Mouse (Mus musculus) liver, embryonic 11.5 days (tissue): ENCODE measurements around the gene Surf2. TPM values are rescaled to one million over a fixed set of nuclear protein-coding genes. Genes with fewer than 3 reads are reported as not detected.

Experiments used
- ATAC-seq: fragments of 200-750 bp; cut with Nextera tagmentation; replicated peaks from 2 replicates; pipeline ENCODE4 v1.8.0; 2017; ENCODE audit warnings: moderate number of reproducible peaks, mild to moderate bottlenecking, moderate TSS enrichment, moderate library complexity; ENCODE audit not compliant: low FRiP score
- DNase-seq: peaks from one replicate; pipeline ENCODE4 v3.0.0-alpha.2; 2017; ENCODE audit warnings: low spot score
- H3K27ac ChIP-seq: fragments of 300-500 bp; sonication (generic); 2 replicates; pipeline ENCODE4 v1.5.1; 2014; ENCODE audit warnings: mild to moderate bottlenecking, low read depth, low read length, control low read depth
- H3K27me3 ChIP-seq: fragments of 300-500 bp; sonication (generic); replicated peaks from 2 replicates; pipeline ENCODE4 v1.6.1; 2014; ENCODE audit warnings: low read length, mixed read lengths; ENCODE audit not compliant: control insufficient read depth, insufficient read depth
- H3K36me3 ChIP-seq: fragments of 300-500 bp; sonication (generic); 2 replicates; pipeline ENCODE4 v1.6.1; 2014; ENCODE audit warnings: mild to moderate bottlenecking, low read length, moderate library complexity, mixed read lengths; ENCODE audit not compliant: control insufficient read depth, insufficient read depth
- H3K4me1 ChIP-seq: fragments of 300-500 bp; sonication (generic); replicated peaks from 2 replicates; pipeline ENCODE4 v1.6.1; 2014; ENCODE audit warnings: low read length, mixed read lengths; ENCODE audit not compliant: control insufficient read depth, insufficient read depth
- H3K4me2 ChIP-seq: fragments of 300-500 bp; sonication (generic); 2 replicates; pipeline ENCODE4 v1.6.1; 2014; ENCODE audit warnings: mild to moderate bottlenecking, control low read depth, moderate library complexity
- H3K4me3 ChIP-seq: fragments of 300-500 bp; sonication (generic); 2 replicates; pipeline ENCODE4 v1.5.1; 2014; ENCODE audit warnings: low read depth, low read length, control low read depth
- H3K9ac ChIP-seq: fragments of 300-500 bp; sonication (generic); 2 replicates; pipeline ENCODE4 v1.6.1; 2014; ENCODE audit warnings: low read depth, low read length, control low read depth
- H3K9me3 ChIP-seq: fragments of 300-500 bp; sonication (generic); 2 replicates; pipeline ENCODE4 v1.6.1; 2016; ENCODE audit warnings: low read length, inconsistent platforms, mixed read lengths; ENCODE audit not compliant: control insufficient read depth
- WGBS: fragments of 180-500 bp; shearing (Covaris S2); extraction: QIAGEN DNeasy Blood & Tissue Kit; methylation state at CpG from one replicate; pipeline ENCODE4 v1.1.7; 2014; 5-methylcytosine and 5-hydroxymethylcytosine counted together
- polyA plus RNA-seq: library from polyadenylated mRNA; unstranded; fragments of >200 nt; fragmentation: Nextera tagmentation; extraction: Ambion mirVana; gene quantifications from 2 replicates; pipeline ENCODE4 v1.2.1, GENCODE M21; 2014

The Surf2 gene
- polyA plus RNA-seq, 1 experiment from 2014 or later = 64.7 TPM

- WGBS = under 1% methylated on average over 37 of the region's 37 CpGs
- Histone ChIP-seq H3K27ac (peak overlapping the region; percentile 81), H3K9ac (peak overlapping the region; percentile 87), H3K4me2 (peak overlapping the region; percentile 96), H3K27me3 (no peaks in the 10 kb centered on the region), H3K4me3 (peak overlapping the region; percentile 79), H3K9me3 (no peaks in the 10 kb centered on the region), H3K36me3 (peaks cover 38% of the 10 kb centered on the region), H3K4me1 (peaks cover 40% of the 10 kb centered on the region)
- no peak for DNase-seq
- peak; percentile 17 for ATAC-seq
These were observed 5.0 kb upstream of the Surf2 start for GRCm38 (mm10) chr2:26910994-26911765.

- ATAC-seq (no peak), DNase-seq (no peak)
- H3K9me3 ChIP-seq = no peaks in the 10 kb centered on the region
- H3K27me3 ChIP-seq = no peaks in the 10 kb centered on the region
- H3K4me1 ChIP-seq = peaks cover 46% of the 10 kb centered on the region
- peak overlapping the region; percentile 79 for H3K4me3 ChIP-seq
- H3K4me2 ChIP-seq = peak overlapping the region; percentile 96
- WGBS = 52% methylated on average over 5 of the region's 5 CpGs
- H3K36me3 ChIP-seq = peaks cover 33% of the 10 kb centered on the region
- peak overlapping the region; percentile 81 for H3K27ac ChIP-seq
- peak overlapping the region; percentile 87 for H3K9ac ChIP-seq
These were observed 3.9 kb upstream of the Surf2 start for GRCm38 (mm10) chr2:26912253-26912770.

GRCm38 (mm10) chr2:26913416-26914147 lies 2.6 kb upstream of the Surf2 start:
- H3K27me3 ChIP-seq = no peaks in the 10 kb centered on the region
- H3K4me1 ChIP-seq = peaks cover 51% of the 10 kb centered on the region
- peak overlapping the region; percentile 8 for H3K9ac ChIP-seq
- H3K27ac ChIP-seq = peak overlapping the region; percentile 2; the same call in 1 of the 2 replicates
- no peak for DNase-seq
- H3K9me3 ChIP-seq = no peaks in the 10 kb centered on the region
- peak overlapping the region; percentile 96 for H3K4me2 ChIP-seq
- H3K4me3 ChIP-seq = peak overlapping the region; percentile 14
- peaks cover 30% of the 10 kb centered on the region for H3K36me3 ChIP-seq
- ATAC-seq = no peak
- WGBS = 58% methylated on average over 17 of the region's 17 CpGs

- no peak for ATAC-seq
These were observed 1.8 kb upstream of the Surf2 start for GRCm38 (mm10) chr2:26914148-26914941.

GRCm38 (mm10) chr2:26916738-26917137 lies 571 bp downstream of the Surf2 start:
- Histone ChIP-seq H3K4me2 (peak overlapping the region; percentile 98), H3K9me3 (no peaks in the 10 kb centered on the region), H3K4me1 (peaks cover 45% of the 10 kb centered on the region), H3K4me3 (peak overlapping the region; percentile 92), H3K27ac (peak overlapping the region; percentile 74; the same call in 1 of the 2 replicates), H3K27me3 (no peaks in the 10 kb centered on the region), H3K9ac (peak overlapping the region; percentile 62), H3K36me3 (peaks cover 60% of the 10 kb centered on the region)
- no peak for DNase-seq
- WGBS = 1% methylated on average over 13 of the region's 13 CpGs
- ATAC-seq = peak; percentile 42

More at GRCm38 (mm10) chr2:26914148-26914941, 1.8 kb upstream of the Surf2 start:
- Histone ChIP-seq H3K9me3 (no peaks in the 10 kb centered on the region), H3K27me3 (no peaks in the 10 kb centered on the region), H3K27ac (peak overlapping the region; percentile 47; the same call in 1 of the 2 replicates), H3K36me3 (peaks cover 37% of the 10 kb centered on the region), H3K4me1 (peaks cover 45% of the 10 kb centered on the region), H3K4me3 (peak overlapping the region; percentile 92), H3K9ac (peak overlapping the region; percentile 23), H3K4me2 (peak overlapping the region; percentile 98)
- 62% methylated on average over 8 of the region's 8 CpGs for WGBS
- DNase-seq = no peak

- Histone ChIP-seq H3K4me1 (peaks cover 25% of the 10 kb centered on the region), H3K9me3 (no peaks in the 10 kb centered on the region), H3K27ac (no peak overlapping the region), H3K27me3 (no peaks in the 10 kb centered on the region), H3K4me2 (no peak overlapping the region), H3K9ac (no peak overlapping the region), H3K36me3 (peaks cover 59% of the 10 kb centered on the region), H3K4me3 (no peak overlapping the region)
- no peak for DNase-seq
- no peak for ATAC-seq
- WGBS = 92% methylated on average over 3 of the region's 3 CpGs
These were observed 3.5 kb downstream of the Surf2 start for GRCm38 (mm10) chr2:26919684-26920083.

GRCm38 (mm10) chr2:26920190-26920855 lies 4.2 kb downstream of the Surf2 start:
- peaks cover 64% of the 10 kb centered on the region for H3K36me3 ChIP-seq
- no peak overlapping the region for H3K27ac ChIP-seq
- WGBS = 86% methylated on average over 6 of the region's 6 CpGs
- H3K4me2 ChIP-seq = no peak overlapping the region
- H3K4me1 ChIP-seq = peaks cover 18% of the 10 kb centered on the region
- H3K9me3 ChIP-seq = no peaks in the 10 kb centered on the region
- DNase-seq (no peak), ATAC-seq (no peak)
- H3K4me3 ChIP-seq = no peak overlapping the region
- H3K27me3 ChIP-seq = no peaks in the 10 kb centered on the region
- H3K9ac ChIP-seq = no peak overlapping the region

GRCm38 (mm10) chr2:26921784-26922183 lies 5.6 kb downstream of the Surf2 start:
- Histone ChIP-seq H3K4me2 (no peak overlapping the region), H3K27ac (no peak overlapping the region), H3K27me3 (no peaks in the 10 kb centered on the region), H3K9ac (no peak overlapping the region), H3K36me3 (peaks cover 77% of the 10 kb centered on the region), H3K9me3 (no peaks in the 10 kb centered on the region), H3K4me1 (peaks cover 13% of the 10 kb centered on the region), H3K4me3 (no peak overlapping the region)
- ATAC-seq (no peak), DNase-seq (no peak)
- WGBS = 80% methylated on average over 9 of the region's 9 CpGs
